Comparison of ENCODE assay signal across 9 mouse cellular contexts in the genomic region with DNA sequence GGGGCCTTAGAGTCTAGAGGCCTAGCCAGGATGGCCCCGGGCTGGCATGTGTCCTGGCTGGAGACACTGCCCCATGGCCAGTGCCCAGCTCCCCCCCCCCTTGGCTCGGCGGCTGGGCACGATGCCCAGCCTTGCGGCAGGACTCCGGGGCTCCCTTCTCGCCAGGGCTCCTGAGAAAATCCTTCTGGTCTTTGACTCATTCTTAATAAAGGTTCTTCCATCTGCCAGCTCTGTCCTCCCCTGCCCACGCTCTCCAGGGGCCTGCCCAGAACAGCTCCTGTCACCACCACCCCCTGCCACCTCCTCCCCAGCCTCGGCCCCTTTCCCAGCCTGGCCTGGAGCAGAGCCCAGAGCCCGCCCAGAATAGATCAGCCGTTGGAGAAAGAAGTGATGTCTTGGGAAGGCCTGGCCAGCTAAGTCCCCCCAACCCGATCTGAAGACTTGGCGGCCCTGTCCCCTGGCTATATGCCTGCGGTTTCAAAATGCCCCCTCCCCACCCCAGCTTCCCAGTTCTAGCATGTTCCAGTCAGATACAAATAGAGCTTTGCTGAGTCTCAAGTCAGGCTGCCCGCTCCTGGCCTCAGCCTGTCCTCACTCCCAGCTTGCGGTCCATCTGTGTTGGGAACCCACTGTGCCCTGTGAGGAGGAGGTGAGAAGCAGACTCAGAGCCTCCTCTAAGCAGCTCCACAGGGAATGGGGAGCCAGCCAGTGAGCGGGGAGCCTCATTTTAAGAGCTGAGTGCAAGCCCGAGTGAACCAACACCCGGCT.
DNase-seq lines count a peak whose midpoint lies in the region; ATAC-seq and TF ChIP-seq lines count a peak whose summit lies in the region.
"Had no signal": no experiment of that assay in that cellular context is flagged by ENCODE, and none has a peak within 500 bp of the region (broad histone marks: within the 10 kb centered on the region; RNA-seq: fewer than 3 reads in every experiment).

No protein-coding gene starts in this region.

- no peaks in the 10 kb centered on the region for H3K36me3 ChIP-seq in C2C12 (ENCODE audit: control insufficient read depth, insufficient read depth)

- DNase-seq in cerebellum, adult 11 months: peak; percentile 96
- DNase-seq in frontal cortex, adult 2 months (ENCODE audit: extremely low spot score in 1 of 2, low spot score in 1 of 2): peak; percentile 90 to 94
- DNase-seq in heart, postnatal 36 days: peak; percentile 82 to 87
- peak; percentile 93 for DNase-seq in layer of hippocampus, adult 2 months (ENCODE audit: low spot score in 2 of 2)
- DNase-seq in lung, postnatal 14 days: peak; percentile 85
- peak; percentile 85 for DNase-seq in right cerebral cortex, postnatal 14 days

- H3ac ChIP-seq in C2C12 (ENCODE audit: control insufficient read depth, insufficient read length, low read depth): peak overlapping the region; percentile 38

- no peak overlapping the region for H3K4me3 ChIP-seq in C2C12 (ENCODE audit: insufficient read depth, poor library complexity, severe bottlenecking)
- no peak overlapping the region for H3K4me3 ChIP-seq in layer of hippocampus, adult 2 months

- intact Hi-C loops in heart, postnatal 36 days (cut with DNase I): loop anchor here (2.0 kb wide), 1 partner anchor 34 kb away; no protein-coding TSS in a partner anchor

- no peak for ATAC-seq in CD4-positive, CD25-positive, alpha-beta regulatory T cell, adult 4 months

- no peaks in the 10 kb centered on the region for H3K79me3 ChIP-seq in C2C12 (ENCODE audit: low read depth)

- TF ChIP-seq CTCF in C2C12 (IDR thresholded peaks at IDR 0.05; ENCODE audit: control insufficient read depth, insufficient read depth, insufficient read length): no peak
- no peak for TF ChIP-seq CTCF in layer of hippocampus, adult 2 months (conservative IDR thresholded peaks at IDR 0.05)

- no peaks in the 10 kb centered on the region for H3K27me3 ChIP-seq in C2C12 (ENCODE audit: control insufficient read depth, insufficient read depth, insufficient read length)

- H3K27ac ChIP-seq in layer of hippocampus, adult 2 months: peak overlapping the region; percentile 84
- H3K27ac ChIP-seq: macrophage had no signal

- H3K79me2 ChIP-seq in C2C12 (ENCODE audit: control insufficient read depth, insufficient read depth): no peaks in the 10 kb centered on the region

TF ChIP-seq in C2C12, 6 proteins besides CTCF, POLR2A, EP300 and RAD21:
- peak; percentile 36 for TF ChIP-seq MAX (IDR thresholded peaks at IDR 0.05)
- TF ChIP-seq MYOD1 (IDR thresholded peaks at IDR 0.05; ENCODE audit: control insufficient read depth, insufficient read length, low read depth): peak; percentile 32
- TF ChIP-seq CEBPB (IDR thresholded peaks at IDR 0.05; ENCODE audit: low read depth): no peak
